Mouse (Mus musculus): ENCODE results near the gene Cct7. TPM values are rescaled to one million over a fixed set of nuclear protein-coding genes. Genes with fewer than 3 reads are reported as not detected.
A peak's percentile ranks its signal among the peaks of the same experiment; 100 is the strongest.
"Not testable (repeated sequence)": the region's sequence is repeated elsewhere in the genome, so short reads cannot be mapped to it uniquely, and the experiment has no call there.

Cct7 gene
- total RNA-seq (2021) = 100 to 1,000 TPM; 160 to 172 TPM

DNA sequence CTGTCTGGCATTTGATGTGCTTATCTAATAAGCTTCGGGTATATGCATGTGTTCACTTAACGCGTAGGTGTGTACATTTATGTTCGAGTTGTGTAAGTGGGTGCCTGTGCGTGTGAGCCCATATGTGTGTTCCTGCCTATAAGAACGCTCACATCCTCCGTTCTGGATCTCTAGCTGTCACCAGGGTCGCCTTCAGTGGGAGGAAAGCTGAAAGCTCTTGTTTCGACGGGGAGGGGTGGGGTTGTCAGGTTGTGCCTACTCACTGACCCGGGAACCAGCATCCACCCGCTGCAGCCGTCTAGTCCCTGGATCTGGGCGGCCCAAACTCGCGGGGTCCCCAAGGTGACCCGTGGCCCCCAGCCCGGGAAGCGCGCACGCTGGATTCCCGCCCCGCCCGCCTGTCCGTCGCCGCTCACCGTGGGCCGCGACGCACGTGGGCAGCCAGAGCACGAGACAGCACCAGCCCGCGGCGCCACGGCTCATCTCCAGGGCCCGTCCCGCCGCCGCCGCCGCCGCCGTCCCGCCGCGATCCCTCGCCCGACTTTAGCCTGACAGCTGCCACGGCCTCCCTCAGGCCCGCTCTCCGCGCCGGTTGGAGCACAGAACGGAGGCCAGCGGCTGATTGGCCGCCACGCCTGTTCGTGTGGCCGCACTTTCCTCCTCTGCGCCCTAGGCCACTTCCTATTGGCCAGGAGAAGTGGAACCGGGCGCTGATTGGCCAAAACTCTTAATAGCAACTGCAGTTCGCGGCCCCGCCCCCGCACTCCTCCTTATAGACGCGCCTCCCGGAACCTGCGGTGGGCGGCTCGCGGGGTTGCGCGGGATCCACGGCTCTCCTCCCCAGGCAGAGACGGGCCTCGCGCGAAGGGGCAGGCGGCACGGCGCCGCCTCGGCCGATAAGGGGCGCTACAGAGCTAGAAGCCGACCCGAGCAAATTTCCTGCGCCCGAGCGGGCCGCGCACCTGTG, at the start of gene Cct7:
Gene Cct7 (plus strand): TSS at position 818 of the 967 bp plus-strand sequence.
- peak; percentile 99 for DNase-seq
- intact Hi-C loops (cut with DNase I) = no loop called here

- DNase-seq = peak; percentile 45 to 47
- intact Hi-C loops (cut with DNase I) = loop anchor here (10.0 kb wide), 1 partner anchor 368 kb away; no protein-coding TSS in a partner anchor
Observed at GRCm38 (mm10) chr6:85402613-85403012, 48.7 kb upstream of the Cct7 start.

- no peak for DNase-seq
- intact Hi-C loops (cut with DNase I) = loop anchor here (10.0 kb wide), 1 partner anchor 368 kb away; no protein-coding TSS in a partner anchor
Observed at GRCm38 (mm10) chr6:85403039-85403438, 48.3 kb upstream of the Cct7 start.

DNA sequence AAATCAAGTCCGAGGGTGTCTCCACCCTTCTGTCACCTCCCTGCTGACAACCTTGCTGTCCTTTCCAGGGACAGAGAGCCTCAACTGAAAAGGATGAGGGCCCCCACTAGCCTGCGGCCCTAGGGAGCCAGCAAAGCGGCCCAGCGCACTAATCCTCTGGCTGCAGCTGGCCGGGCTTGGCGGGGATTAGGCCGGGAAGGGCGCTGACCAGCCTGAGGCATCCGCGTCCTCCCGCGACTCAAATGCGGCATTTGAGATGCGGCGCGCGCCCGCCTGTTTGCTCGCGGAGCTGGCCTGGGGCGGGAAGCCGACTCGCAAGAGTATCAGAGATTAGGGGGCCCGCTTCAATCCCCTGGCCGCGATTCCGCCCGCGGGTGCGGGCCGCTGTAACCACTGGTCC, 42.3 kb upstream of the Cct7 start:
- intact Hi-C loops (cut with DNase I) = loop anchor here (10.0 kb wide), 1 partner anchor 374 kb away; no protein-coding TSS in a partner anchor
- no peak for DNase-seq

- intact Hi-C loops (cut with DNase I) = loop anchor here (1.0 to 2.0 kb wide), 2 partner anchors 148 to 251 kb away; no protein-coding TSS in a partner anchor
- peak; percentile 73 to 80 for DNase-seq
Observed at GRCm38 (mm10) chr6:85410771-85411273, 40.5 kb upstream of the Cct7 start.

- no peak for DNase-seq
- intact Hi-C loops (cut with DNase I) = no loop called here
Observed at GRCm38 (mm10) chr6:85415829-85416228, 35.5 kb upstream of the Cct7 start.

DNA sequence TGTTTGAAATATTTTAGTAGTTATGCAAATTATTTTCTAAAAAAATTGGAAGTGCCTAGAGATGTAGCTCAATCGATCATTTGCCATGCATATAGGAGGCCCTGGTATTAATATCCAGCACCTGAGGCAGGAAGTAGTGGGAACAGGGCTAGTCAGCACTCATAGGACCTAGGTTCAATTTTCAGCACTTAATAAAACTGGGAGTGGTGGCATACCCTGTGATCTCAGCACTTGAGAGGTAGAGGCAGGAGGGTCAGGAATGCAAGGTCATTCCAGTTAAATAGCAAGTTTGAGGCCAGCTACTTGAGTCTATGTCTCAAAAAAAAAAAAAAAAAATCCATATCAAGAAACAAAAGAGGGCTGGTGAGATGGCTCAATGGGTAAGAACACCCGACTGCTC, 32.2 kb upstream of the Cct7 start:
- intact Hi-C loops (cut with DNase I) = no loop called here
- DNase-seq = no peak

GRCm38 (mm10) chr6:85423836-85424379, 27.4 kb upstream of the Cct7 start, which contains the start of gene Noto:
Noto (plus strand) TSS chr6:85423886.
- intact Hi-C loops (cut with DNase I) = no loop called here
- DNase-seq = no peak

DNA sequence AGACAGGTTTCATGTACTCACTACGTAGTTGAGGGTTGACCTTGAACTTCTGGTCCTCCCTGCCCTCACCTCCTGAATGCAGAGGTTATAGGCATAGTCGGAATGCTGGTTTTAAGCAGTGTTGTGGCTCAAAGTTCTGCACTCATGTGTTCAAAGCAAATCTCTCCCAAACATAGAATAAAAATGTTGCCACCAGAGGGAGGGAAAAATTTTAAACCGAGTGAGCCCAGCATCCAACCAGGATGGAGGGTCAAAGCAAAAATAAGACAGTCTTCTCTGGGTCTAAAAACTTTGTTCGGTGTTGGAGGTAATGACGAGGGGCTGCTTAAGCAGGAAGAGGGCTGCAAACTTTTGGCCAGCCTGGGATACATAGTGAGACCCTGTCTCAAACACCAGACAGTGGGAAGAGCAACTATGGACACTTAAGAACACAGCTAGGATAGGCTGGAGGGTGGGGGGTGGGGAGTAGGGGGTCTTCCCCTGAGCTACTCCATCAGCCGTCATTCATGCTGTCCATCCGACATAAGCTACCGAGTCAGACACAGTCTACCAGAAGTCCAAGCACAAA, 20.0 kb upstream of the Cct7 start:
- intact Hi-C loops (cut with DNase I) = no loop called here
- DNase-seq = no peak

DNA sequence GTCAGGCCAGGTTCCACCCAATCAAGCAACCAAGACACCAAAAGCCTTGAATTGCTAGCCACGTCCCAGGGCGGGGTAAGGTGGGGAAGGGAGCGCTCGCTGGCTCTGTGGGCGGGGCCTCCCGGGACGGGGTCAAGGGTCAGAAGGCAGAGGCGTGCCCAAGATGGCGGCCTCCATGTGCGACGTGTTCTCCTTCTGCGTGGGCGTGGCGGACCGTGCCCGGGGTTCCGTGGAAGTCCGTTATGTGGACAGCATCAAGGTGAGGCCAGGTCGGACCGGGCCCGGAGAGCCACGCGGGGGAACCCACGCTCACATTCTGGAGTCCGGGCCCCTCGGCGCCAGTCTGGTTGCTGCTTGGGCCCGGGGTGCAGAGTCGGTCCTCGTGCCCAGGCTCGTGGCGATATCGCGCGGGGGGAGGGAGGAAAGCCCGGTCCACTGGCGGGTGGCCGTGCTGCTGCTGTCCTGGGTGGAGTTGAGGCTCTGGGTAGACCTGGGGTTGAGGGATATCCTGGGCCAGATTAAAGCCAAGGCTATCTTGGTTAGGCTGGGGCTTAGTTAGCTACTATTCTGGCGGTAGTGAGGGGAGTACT, 19.4 kb upstream of the Cct7 start, which contains the start of gene Smyd5:
Gene Smyd5 (plus strand): TSS at position 148 of the 590 bp plus-strand sequence.
- intact Hi-C loops (cut with DNase I) = no loop called here
- DNase-seq = peak; percentile 82 to 88

- no peak for DNase-seq
- intact Hi-C loops (cut with DNase I) = no loop called here
Observed at GRCm38 (mm10) chr6:85433865-85434264, 17.4 kb upstream of the Cct7 start.

GRCm38 (mm10) chr6:85436204-85436603, 15.1 kb upstream of the Cct7 start:
- DNase-seq = no peak
- intact Hi-C loops (cut with DNase I) = no loop called here

- DNase-seq = no peak
- intact Hi-C loops (cut with DNase I) = no loop called here
Observed at GRCm38 (mm10) chr6:85436631-85437030, 14.7 kb upstream of the Cct7 start.

GRCm38 (mm10) chr6:85441142-85441541, 10.2 kb upstream of the Cct7 start:
- no peak for DNase-seq
- intact Hi-C loops (cut with DNase I) = no loop called here

- DNase-seq = no peak
- intact Hi-C loops (cut with DNase I) = no loop called here
Observed at GRCm38 (mm10) chr6:85443488-85444233, 7.7 kb upstream of the Cct7 start.

GRCm38 (mm10) chr6:85444266-85444965, 6.9 kb upstream of the Cct7 start:
- intact Hi-C loops (cut with DNase I) = no loop called here
- no peak for DNase-seq

DNA sequence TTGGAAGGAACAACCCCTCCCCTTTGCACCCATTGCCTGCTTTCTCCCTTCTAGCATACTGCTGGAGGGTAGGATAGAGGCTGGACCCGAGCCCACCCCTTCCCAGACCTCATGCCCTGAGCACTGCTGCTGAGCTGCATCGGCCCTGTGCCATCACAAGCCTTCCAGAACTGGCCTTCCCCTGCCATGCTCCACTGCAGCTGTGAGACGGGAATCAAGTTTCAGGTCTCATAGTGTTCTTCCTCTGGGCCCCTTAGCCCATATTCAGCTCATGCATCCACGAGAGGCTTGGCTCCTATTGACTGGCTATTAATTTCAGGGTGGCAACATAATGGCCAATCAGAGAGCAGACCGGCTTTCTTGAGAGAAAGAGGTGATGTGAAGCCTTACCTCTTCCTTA, 6.0 kb upstream of the Cct7 start:
- intact Hi-C loops (cut with DNase I) = no loop called here
- DNase-seq = no peak

GRCm38 (mm10) chr6:85447351-85447750, 4.0 kb upstream of the Cct7 start:
- no peak for DNase-seq
- intact Hi-C loops (cut with DNase I) = no loop called here

DNA sequence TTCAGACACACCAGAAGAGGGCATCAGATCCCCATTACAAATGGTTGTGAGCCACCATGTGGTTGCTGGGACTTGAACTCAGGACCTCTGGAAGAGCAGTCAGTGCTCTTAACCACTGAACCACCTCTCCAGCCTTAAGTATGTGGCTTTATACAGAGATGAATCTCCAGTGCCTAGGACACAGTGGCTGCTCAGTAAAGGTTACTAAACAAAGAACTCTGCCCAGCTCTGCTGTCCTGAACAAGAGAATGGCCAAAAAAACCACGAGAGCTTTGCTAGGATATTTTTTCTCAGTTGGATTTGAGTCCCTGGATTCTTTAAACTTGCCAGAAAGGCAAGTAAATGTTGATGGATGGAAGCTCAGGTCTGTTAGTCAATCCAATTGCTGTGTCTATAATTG, 1.2 kb upstream of the Cct7 start:
- intact Hi-C loops (cut with DNase I); DNase-seq: not testable (repeated sequence)
